Mouse (Mus musculus): ENCODE data around the gene Itga10. TPM values are rescaled to one million over a fixed set of nuclear protein-coding genes. Genes with fewer than 3 reads are reported as not detected.
A peak's percentile ranks its signal among the peaks of the same experiment; 100 is the strongest.

Gene Itga10
- polyA plus RNA-seq, 1 experiment from 2014 or later = 0.92 TPM

DNA sequence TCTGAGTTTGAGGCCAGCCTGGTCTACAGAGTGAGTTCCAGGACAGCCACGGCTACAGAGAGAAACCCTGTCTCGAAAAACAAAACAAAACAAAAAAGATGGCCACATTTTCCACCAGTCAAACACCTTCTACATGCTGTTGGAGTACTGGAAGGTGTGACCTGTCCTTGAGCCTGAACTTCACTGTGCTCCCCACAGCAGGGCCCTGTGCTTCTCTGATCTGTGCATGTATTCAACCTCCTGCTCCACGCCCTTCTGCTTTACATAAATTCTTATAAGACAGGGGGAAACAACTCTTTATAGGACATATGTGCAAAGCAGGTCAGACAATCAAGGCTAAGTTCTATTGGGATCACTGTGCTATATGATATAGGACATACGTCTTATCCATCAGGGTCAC, 22.2 kb upstream of the Itga10 start:
- H3K36me3 ChIP-seq (ENCODE audit: control insufficient read depth, insufficient read depth, low read length) = peaks cover 13% of the 10 kb centered on the region

DNA sequence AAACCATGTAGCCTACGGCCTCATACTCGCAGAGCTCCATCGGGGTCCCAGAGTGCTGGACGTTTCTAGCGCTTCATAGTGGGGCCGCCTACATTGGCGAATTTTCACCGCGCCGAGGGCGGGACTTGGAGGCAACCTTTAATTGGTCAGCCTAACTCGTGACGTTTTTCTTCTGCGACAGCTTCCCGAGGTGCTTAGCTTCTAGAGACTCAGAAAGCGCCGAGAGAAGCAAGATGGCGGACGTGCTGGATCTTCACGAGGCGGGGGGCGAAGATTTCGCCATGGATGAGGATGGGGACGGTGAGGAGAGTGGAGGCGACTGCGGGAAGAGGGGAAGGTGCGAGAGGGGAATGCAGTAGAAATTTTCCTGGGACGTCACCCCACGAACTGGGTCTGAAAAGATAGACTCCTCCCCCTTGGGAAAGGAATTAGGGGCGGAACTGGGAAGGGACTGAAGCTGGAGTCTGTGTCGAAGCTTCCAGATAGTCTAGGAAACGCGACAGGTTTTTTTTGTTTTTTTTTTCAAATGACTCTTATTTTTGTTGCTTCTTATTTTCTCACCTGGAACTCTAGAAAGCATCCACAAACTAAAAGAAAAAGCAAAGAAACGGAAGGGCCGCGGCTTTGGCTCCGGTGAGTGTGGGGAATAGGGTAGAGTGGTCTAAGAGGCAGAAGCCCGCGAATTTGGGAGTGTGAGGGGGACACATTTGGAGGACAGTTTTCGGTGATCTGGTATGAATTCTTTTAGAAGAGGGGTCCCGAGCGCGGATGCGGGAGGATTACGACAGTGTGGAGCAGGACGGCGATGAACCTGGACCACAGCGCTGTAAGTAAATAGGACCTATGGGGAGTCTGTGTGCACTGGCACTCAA, 15.4 kb upstream of the Itga10 start, which contains the start of gene Rbm8a:
Rbm8a (plus strand) TSS at position 205 of the 872 bp plus-strand sequence.
- Histone ChIP-seq H3K36me3 (ENCODE audit: control insufficient read depth, insufficient read depth, low read length) (peaks cover 7% of the 10 kb centered on the region; the same call in 1 of the 2 replicates), H3K27me3 (ENCODE audit: control insufficient read depth, insufficient read depth, low read length) (no peaks in the 10 kb centered on the region), H3K27ac (replicated peaks; ENCODE audit: low read depth, low read length) (no peak within 1 kb of the TSS), H3K4me1 (ENCODE audit: control insufficient read depth, insufficient read depth, low read length) (peaks cover 8% of the 10 kb centered on the region; the same call in 1 of the 2 replicates), H3K9ac (ENCODE audit: low read length) (peak within 1 kb of the TSS; percentile 77), H3K4me2 (ENCODE audit: low read depth, severe bottlenecking) (peak within 1 kb of the TSS; percentile 62), H3K9me3 (ENCODE audit: control insufficient read depth, low read length) (peaks cover 2% of the 10 kb centered on the region; the same call in 1 of the 2 replicates), H3K4me3 (ENCODE audit: low read depth, low read length) (peak within 1 kb of the TSS; percentile 74)
- peak; percentile 91 for ATAC-seq (ENCODE audit: insufficient number of reproducible peaks, low FRiP score, low TSS enrichment, low read depth)
- WGBS = 1% methylated on average over 48 of the region's 48 CpGs
- DNase-seq (ENCODE audit: low spot score) = peak; percentile 98

More for the DNA sequence above, 22.2 kb upstream of the Itga10 start:
- Histone ChIP-seq H3K27ac (replicated peaks; ENCODE audit: low read depth, low read length) (no peak overlapping the region), H3K9me3 (ENCODE audit: control insufficient read depth, low read length) (no peaks in the 10 kb centered on the region), H3K27me3 (ENCODE audit: control insufficient read depth, insufficient read depth, low read length) (no peaks in the 10 kb centered on the region), H3K4me3 (ENCODE audit: low read depth, low read length) (no peak overlapping the region), H3K4me2 (ENCODE audit: low read depth, severe bottlenecking) (no peak overlapping the region), H3K9ac (ENCODE audit: low read length) (no peak overlapping the region), H3K4me1 (ENCODE audit: control insufficient read depth, insufficient read depth, low read length) (no peaks in the 10 kb centered on the region)
- 89% methylated on average over 4 of the region's 4 CpGs for WGBS
- DNase-seq (ENCODE audit: low spot score) (no peak), ATAC-seq (ENCODE audit: insufficient number of reproducible peaks, low FRiP score, low TSS enrichment, low read depth) (no peak)

DNA sequence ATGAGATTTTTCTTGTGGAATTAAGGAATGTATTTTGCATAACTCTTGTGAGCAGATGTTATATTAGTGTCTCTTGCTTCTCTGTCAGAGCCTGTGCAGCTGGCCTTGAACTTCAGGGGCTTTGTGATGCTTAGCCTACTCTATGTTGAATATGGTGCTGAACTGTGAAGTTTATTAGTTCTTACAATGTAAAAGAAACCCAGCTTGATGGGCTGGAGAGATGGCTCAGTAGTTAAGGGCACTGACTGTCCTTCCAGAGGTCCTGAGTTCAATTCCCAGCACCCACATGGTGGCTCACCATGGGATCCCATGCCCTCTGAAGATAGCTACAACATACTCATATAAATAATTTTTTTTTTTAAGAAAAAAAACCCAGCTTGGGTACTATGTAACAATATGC, 13.3 kb upstream of the Itga10 start:
- DNase-seq (ENCODE audit: low spot score) (no peak), ATAC-seq (ENCODE audit: insufficient number of reproducible peaks, low FRiP score, low TSS enrichment, low read depth) (no peak)
- Histone ChIP-seq H3K9ac (ENCODE audit: low read length) (no peak overlapping the region), H3K27ac (replicated peaks; ENCODE audit: low read depth, low read length) (no peak overlapping the region), H3K9me3 (ENCODE audit: control insufficient read depth, low read length) (peaks cover 2% of the 10 kb centered on the region; the same call in 1 of the 2 replicates), H3K36me3 (ENCODE audit: control insufficient read depth, insufficient read depth, low read length) (peaks cover 7% of the 10 kb centered on the region; the same call in 1 of the 2 replicates), H3K4me2 (ENCODE audit: low read depth, severe bottlenecking) (no peak overlapping the region), H3K27me3 (ENCODE audit: control insufficient read depth, insufficient read depth, low read length) (no peaks in the 10 kb centered on the region), H3K4me3 (ENCODE audit: low read depth, low read length) (no peak overlapping the region), H3K4me1 (ENCODE audit: control insufficient read depth, insufficient read depth, low read length) (peaks cover 10% of the 10 kb centered on the region; the same call in 1 of the 2 replicates)

DNA sequence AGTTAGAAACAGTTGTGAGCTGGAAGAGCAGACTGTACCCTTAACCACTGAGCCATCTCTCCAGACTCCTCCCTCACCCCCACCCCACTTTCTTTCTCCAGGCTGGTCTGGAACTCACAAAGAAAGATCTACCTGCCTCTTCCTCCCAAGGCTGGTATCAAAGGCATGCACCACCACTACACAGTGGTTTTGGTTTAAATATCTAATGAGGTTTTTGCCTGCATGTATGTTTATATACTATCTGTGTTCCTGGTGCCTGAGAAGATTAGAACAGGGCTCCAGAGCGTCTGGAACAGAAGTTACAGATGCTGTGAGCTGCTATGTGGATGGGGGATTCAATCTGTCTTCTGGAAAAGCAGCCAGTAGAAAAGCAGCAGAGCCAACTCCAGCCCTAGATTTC, 11.4 kb upstream of the Itga10 start:
- Histone ChIP-seq H3K4me2 (ENCODE audit: low read depth, severe bottlenecking) (no peak overlapping the region), H3K27ac (replicated peaks; ENCODE audit: low read depth, low read length) (no peak overlapping the region), H3K4me3 (ENCODE audit: low read depth, low read length) (no peak overlapping the region), H3K9me3 (ENCODE audit: control insufficient read depth, low read length) (peaks cover 2% of the 10 kb centered on the region; the same call in 1 of the 2 replicates), H3K36me3 (ENCODE audit: control insufficient read depth, insufficient read depth, low read length) (peaks cover 11% of the 10 kb centered on the region; the same call in 1 of the 2 replicates), H3K9ac (ENCODE audit: low read length) (no peak overlapping the region), H3K4me1 (ENCODE audit: control insufficient read depth, insufficient read depth, low read length) (peaks cover 10% of the 10 kb centered on the region; the same call in 1 of the 2 replicates), H3K27me3 (ENCODE audit: control insufficient read depth, insufficient read depth, low read length) (no peaks in the 10 kb centered on the region)
- DNase-seq (ENCODE audit: low spot score) (no peak), ATAC-seq (ENCODE audit: insufficient number of reproducible peaks, low FRiP score, low TSS enrichment, low read depth) (no peak)
- 63% methylated on average over 1 of the region's 1 CpGs for WGBS

DNA sequence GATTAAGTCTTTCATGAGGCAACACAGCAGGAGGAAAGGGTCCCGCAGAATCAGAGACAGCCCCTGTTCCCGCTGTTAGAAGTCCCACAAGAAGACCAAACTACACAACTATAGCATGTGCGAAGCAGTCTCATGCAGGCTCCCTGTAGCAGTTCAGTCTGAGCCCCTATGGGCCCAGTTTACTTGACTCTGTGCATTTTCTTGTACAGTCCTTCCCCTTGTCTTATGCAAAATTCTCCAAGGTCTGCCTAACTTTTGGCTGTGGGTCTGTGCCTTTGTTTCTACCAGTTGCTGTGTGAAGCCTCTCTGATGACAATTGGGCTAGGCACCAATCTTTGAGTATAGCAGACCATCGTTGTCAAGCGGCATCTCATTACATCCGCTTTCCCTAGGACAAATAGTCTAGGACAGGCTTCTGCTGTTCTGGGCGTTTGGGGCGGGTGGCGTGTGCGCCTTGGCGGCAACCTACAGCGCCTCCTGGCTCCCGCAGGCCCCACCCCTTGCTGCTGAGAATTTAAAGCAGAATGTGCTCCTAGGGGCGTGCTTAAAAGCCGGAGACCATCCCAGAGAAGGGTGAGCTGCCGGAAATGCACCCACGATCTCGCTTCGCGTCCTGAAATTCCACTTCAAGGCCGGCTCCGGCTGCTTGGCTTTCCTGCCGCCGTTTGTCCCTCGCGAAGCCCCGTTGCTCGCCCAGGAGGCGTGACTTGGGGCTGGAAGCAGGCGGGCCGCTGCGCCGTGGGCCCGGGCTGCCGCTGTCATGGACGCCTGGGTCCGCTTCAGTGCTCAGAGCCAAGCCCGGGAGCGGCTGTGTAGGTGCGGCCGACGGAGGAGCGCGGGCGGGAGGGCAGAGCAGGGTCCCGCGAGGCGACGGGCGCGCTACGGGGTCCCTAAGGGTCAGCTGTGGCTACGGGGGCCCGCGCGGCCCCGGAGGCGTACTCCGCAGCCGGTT, 10.2 kb upstream of the Itga10 start, which contains the start of the genes Pex11b and Gm42957:
Pex11b (plus strand) TSS at position 449 of the 952 bp plus-strand sequence.
Gm42957 (plus strand) TSS at position 547 of the 952 bp plus-strand sequence.
- DNase-seq (ENCODE audit: low spot score) (peak; percentile 86), ATAC-seq (ENCODE audit: insufficient number of reproducible peaks, low FRiP score, low TSS enrichment, low read depth) (peak; percentile 81)
- Histone ChIP-seq H3K27ac (replicated peaks; ENCODE audit: low read depth, low read length) (peak within 1 kb of the TSS; percentile 73; the same call in 1 of the 2 replicates), H3K9me3 (ENCODE audit: control insufficient read depth, low read length) (peaks cover 2% of the 10 kb centered on the region; the same call in 1 of the 2 replicates), H3K27me3 (ENCODE audit: control insufficient read depth, insufficient read depth, low read length) (no peaks in the 10 kb centered on the region), H3K4me1 (ENCODE audit: control insufficient read depth, insufficient read depth, low read length) (peaks cover 10% of the 10 kb centered on the region; the same call in 1 of the 2 replicates), H3K4me3 (ENCODE audit: low read depth, low read length) (peak within 1 kb of the TSS; percentile 95), H3K36me3 (ENCODE audit: control insufficient read depth, insufficient read depth, low read length) (peaks cover 13% of the 10 kb centered on the region; the same call in 1 of the 2 replicates), H3K9ac (ENCODE audit: low read length) (peak within 1 kb of the TSS; percentile 95), H3K4me2 (ENCODE audit: low read depth, severe bottlenecking) (peak within 1 kb of the TSS; percentile 81)
- WGBS = 2% methylated on average over 60 of the region's 60 CpGs

DNA sequence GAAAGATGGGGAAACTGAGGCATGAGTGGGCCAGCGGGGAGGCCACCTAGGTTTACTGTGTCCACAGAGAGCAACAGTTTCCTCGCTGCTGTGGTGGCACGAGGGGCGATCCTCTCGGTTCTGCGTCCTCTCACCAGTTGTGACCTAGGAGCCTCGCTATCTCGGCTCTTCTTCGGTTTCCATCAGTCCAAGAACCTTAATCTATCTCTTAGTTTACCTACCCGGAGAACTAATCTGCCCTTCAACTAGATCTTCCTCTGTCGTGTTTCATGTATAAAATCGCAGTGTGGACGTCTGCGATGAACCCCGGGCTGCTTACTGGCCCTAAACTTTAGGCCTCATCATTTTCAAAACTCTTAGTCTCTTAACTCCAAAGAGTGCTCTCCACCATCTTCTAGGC, 9.5 kb upstream of the Itga10 start:
- peaks cover 13% of the 10 kb centered on the region; the same call in 1 of the 2 replicates for H3K36me3 ChIP-seq (ENCODE audit: control insufficient read depth, insufficient read depth, low read length)
- ATAC-seq (ENCODE audit: insufficient number of reproducible peaks, low FRiP score, low TSS enrichment, low read depth) (no peak), DNase-seq (ENCODE audit: low spot score) (no peak)
- peak overlapping the region; percentile 73; the same call in 1 of the 2 replicates for H3K27ac ChIP-seq (replicated peaks; ENCODE audit: low read depth, low read length)
- 11% methylated on average over 15 of the region's 15 CpGs for WGBS
- H3K4me2 ChIP-seq (ENCODE audit: low read depth, severe bottlenecking) = peak overlapping the region; percentile 81
- peak overlapping the region; percentile 95 for H3K4me3 ChIP-seq (ENCODE audit: low read depth, low read length)
- peaks cover 2% of the 10 kb centered on the region; the same call in 1 of the 2 replicates for H3K9me3 ChIP-seq (ENCODE audit: control insufficient read depth, low read length)
- H3K4me1 ChIP-seq (ENCODE audit: control insufficient read depth, insufficient read depth, low read length) = peaks cover 6% of the 10 kb centered on the region; the same call in 1 of the 2 replicates
- H3K27me3 ChIP-seq (ENCODE audit: control insufficient read depth, insufficient read depth, low read length) = no peaks in the 10 kb centered on the region
- peak overlapping the region; percentile 95 for H3K9ac ChIP-seq (ENCODE audit: low read length)

DNA sequence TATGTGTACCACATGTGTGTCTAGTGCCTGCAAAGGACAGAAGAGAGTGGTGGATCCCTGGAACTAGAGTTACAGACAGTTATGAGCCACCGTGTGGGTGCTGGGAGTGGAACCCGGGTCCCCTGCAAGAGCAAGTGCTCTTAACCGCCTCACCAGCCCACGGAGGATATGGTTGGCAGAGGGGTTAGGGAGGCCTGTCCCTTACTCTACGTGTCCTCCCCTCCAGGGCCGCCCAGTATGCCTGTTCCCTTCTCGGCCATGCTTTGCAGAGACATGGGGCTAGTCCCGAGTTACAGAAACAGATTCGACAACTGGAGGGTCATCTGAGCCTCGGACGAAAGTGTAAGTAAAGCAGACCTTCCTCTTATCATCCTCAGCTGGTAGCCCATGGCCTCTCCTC, 8.9 kb upstream of the Itga10 start:
- WGBS = 69% methylated on average over 11 of the region's 11 CpGs
- H3K4me1 ChIP-seq (ENCODE audit: control insufficient read depth, insufficient read depth, low read length) = 0 out of 2 replicates have a peak, but pooled peaks cover 3% of the 10 kb centered on the region
- H3K4me2 ChIP-seq (ENCODE audit: low read depth, severe bottlenecking) = peak overlapping the region; percentile 81
- no peak for ATAC-seq (ENCODE audit: insufficient number of reproducible peaks, low FRiP score, low TSS enrichment, low read depth)
- no peaks in the 10 kb centered on the region for H3K27me3 ChIP-seq (ENCODE audit: control insufficient read depth, insufficient read depth, low read length)
- H3K4me3 ChIP-seq (ENCODE audit: low read depth, low read length) = peak overlapping the region; percentile 95
- H3K9ac ChIP-seq (ENCODE audit: low read length) = peak overlapping the region; percentile 95; the same call in 1 of the 2 replicates
- H3K36me3 ChIP-seq (ENCODE audit: control insufficient read depth, insufficient read depth, low read length) = peaks cover 13% of the 10 kb centered on the region; the same call in 1 of the 2 replicates
- no peak overlapping the region; the same call in 1 of the 2 replicates for H3K27ac ChIP-seq (replicated peaks; ENCODE audit: low read depth, low read length)
- DNase-seq (ENCODE audit: low spot score) = peak; percentile 22
- peaks cover 2% of the 10 kb centered on the region; the same call in 1 of the 2 replicates for H3K9me3 ChIP-seq (ENCODE audit: control insufficient read depth, low read length)

Measured in limb, embryonic 11.5 days (tissue).